Comparison of ENCODE assay signal across 14 mouse cellular contexts in genomic region chr19:56668991-56669390, GRCm38 (mm10). TPM values are rescaled to one million over a fixed set of nuclear protein-coding genes. Genes with fewer than 3 reads are reported as not detected.
DNase-seq lines count a peak whose midpoint lies in the region; ATAC-seq and TF ChIP-seq lines count a peak whose summit lies in the region.
"Had no signal": no experiment of that assay in that cellular context is flagged by ENCODE, and none has a peak within 500 bp of the region (broad histone marks: within the 10 kb centered on the region; RNA-seq: fewer than 3 reads in every experiment).

No protein-coding gene starts in this region.

- TF ChIP-seq EP300 in stomach, postnatal 0 days (optimal IDR thresholded peaks at IDR 0.05): no peak

- WGBS in heart, embryonic 15.5 days: 32% methylated on average over 7 of the region's 7 CpGs
- WGBS in stomach, postnatal 0 days: 41% methylated on average over 7 of the region's 7 CpGs
- 64% methylated on average over 7 of the region's 7 CpGs for WGBS in hindbrain, embryonic 16.5 days

- peaks cover 25% of the 10 kb centered on the region for H3K4me1 ChIP-seq in heart, embryonic 15.5 days (replicated peaks)
- no peaks in the 10 kb centered on the region for H3K4me1 ChIP-seq in stomach, postnatal 0 days (replicated peaks; ENCODE audit: control insufficient read depth, insufficient read depth)
- no peaks in the 10 kb centered on the region for H3K4me1 ChIP-seq in hindbrain, embryonic 16.5 days (ENCODE audit: control insufficient read depth, insufficient read depth, low read depth, low read length)

- H3K4me3 ChIP-seq in heart, embryonic 15.5 days: no peak overlapping the region
- no peak overlapping the region for H3K4me3 ChIP-seq in stomach, postnatal 0 days (ENCODE audit: low read depth, low read length)
- H3K4me3 ChIP-seq in hindbrain, embryonic 16.5 days (ENCODE audit: low read length): no peak overlapping the region

- peak overlapping the region; percentile 20; the same call in 1 of the 2 replicates for H3K4me2 ChIP-seq in heart, embryonic 15.5 days
- no peak overlapping the region for H3K4me2 ChIP-seq in stomach, postnatal 0 days (replicated peaks; ENCODE audit: low read depth)
- H3K4me2 ChIP-seq in hindbrain, embryonic 16.5 days (ENCODE audit: low read length): no peak overlapping the region
- H3K4me2 ChIP-seq: hindbrain, embryonic 14.5 days had no signal

- no peaks in the 10 kb centered on the region for H3K9me3 ChIP-seq in heart, embryonic 15.5 days (replicated peaks)
- no peaks in the 10 kb centered on the region for H3K9me3 ChIP-seq in stomach, postnatal 0 days (ENCODE audit: control insufficient read depth, low read length)
- H3K9me3 ChIP-seq in hindbrain, embryonic 16.5 days (ENCODE audit: control insufficient read depth, low read length): no peaks in the 10 kb centered on the region

- DNase-seq in retina, postnatal 1 day: peak; percentile 16
- no peak for DNase-seq in retina, embryonic 14.5 days (ENCODE audit: low spot score)
- peak; percentile 68 for DNase-seq in kidney, postnatal 10 days
- peak; percentile 57 for DNase-seq in stomach, postnatal 0 days (ENCODE audit: low spot score)
- DNase-seq in thymus, postnatal 0 days (ENCODE audit: low spot score): no peak
- DNase-seq in yolk sac, embryonic 10.5 days (ENCODE audit: low spot score): no peak
- DNase-seq: forebrain, postnatal 0 days; layer of hippocampus, postnatal 36 days; right cerebral cortex, postnatal 14 days had no signal

- peak overlapping the region; percentile 77 for H3K27ac ChIP-seq in heart, embryonic 15.5 days
- H3K27ac ChIP-seq in stomach, postnatal 0 days (replicated peaks): no peak overlapping the region
- H3K27ac ChIP-seq in hindbrain, embryonic 16.5 days (ENCODE audit: low read depth, low read length): no peak overlapping the region
- H3K27ac ChIP-seq: hindbrain, embryonic 14.5 days; macrophage had no signal

- ATAC-seq in heart, embryonic 15.5 days (replicated peaks; ENCODE audit: insufficient number of reproducible peaks, insufficient read depth, low FRiP score, low read depth): peak; percentile 50
- peak; percentile 58; the same call in 1 of the 2 replicates for ATAC-seq in stomach, postnatal 0 days (ENCODE audit: low FRiP score, low TSS enrichment)
- ATAC-seq in hindbrain, embryonic 16.5 days: no peak
- ATAC-seq: forebrain, postnatal 0 days had no signal

- H3K27me3 ChIP-seq in heart, embryonic 15.5 days: no peaks in the 10 kb centered on the region
- no peaks in the 10 kb centered on the region for H3K27me3 ChIP-seq in stomach, postnatal 0 days (ENCODE audit: control insufficient read depth, insufficient read depth, low read length)
- H3K27me3 ChIP-seq in hindbrain, embryonic 16.5 days (replicated peaks; ENCODE audit: control insufficient read depth, insufficient read depth, low read length): no peaks in the 10 kb centered on the region
- H3K27me3 ChIP-seq: CH12.LX had no signal

- peak overlapping the region; percentile 15; the same call in 1 of the 2 replicates for H3K9ac ChIP-seq in heart, embryonic 15.5 days
- H3K9ac ChIP-seq in stomach, postnatal 0 days (ENCODE audit: low read length): no peak overlapping the region
- no peak overlapping the region for H3K9ac ChIP-seq in hindbrain, embryonic 16.5 days (ENCODE audit: low read depth, low read length)
- H3K9ac ChIP-seq: forebrain, postnatal 0 days; hindbrain, embryonic 14.5 days had no signal

- no peaks in the 10 kb centered on the region for H3K36me3 ChIP-seq in heart, embryonic 15.5 days
- no peaks in the 10 kb centered on the region for H3K36me3 ChIP-seq in stomach, postnatal 0 days (ENCODE audit: control insufficient read depth, insufficient read depth, low read length)
- no peaks in the 10 kb centered on the region for H3K36me3 ChIP-seq in hindbrain, embryonic 16.5 days (ENCODE audit: control insufficient read depth, insufficient read depth, low read length)

- TF ChIP-seq CTCF in stomach, postnatal 0 days (IDR thresholded peaks at IDR 0.05; ENCODE audit: low read depth): no peak

RNA-seq across cellular contexts. Expression of gene Adrb1, which starts 53.0 kb away (rescaled TPM):
- polyA plus RNA-seq in heart, embryonic 15.5 days (2015; fragmentation: Nextera tagmentation; extraction: Ambion mirVana): 4.0 and 4.7 TPM in 2 replicates
- 0.45 and 0.59 TPM in 2 replicates for polyA plus RNA-seq in stomach, postnatal 0 days (2015; fragmentation: Nextera tagmentation; extraction: Ambion mirVana)
- polyA plus RNA-seq in thymus, postnatal 0 days (2015; fragmentation: Nextera tagmentation; extraction: Ambion mirVana): 0.68 and 1.1 TPM in 2 replicates
- 0.56 and 0.71 TPM in 2 replicates for polyA plus RNA-seq in hindbrain, embryonic 16.5 days (2015; fragmentation: Nextera tagmentation; extraction: Ambion mirVana)

Comparison
In these comparisons a context has a peak if more than half of its experiments do, and no peak if none do; other contexts are left out.
1. DNase-seq: peak in retina, postnatal 1 day (single experiment), kidney, postnatal 10 days (single experiment) and stomach, postnatal 0 days (single experiment); none in retina, embryonic 14.5 days (single experiment), thymus, postnatal 0 days (single experiment) and yolk sac, embryonic 10.5 days (single experiment).